Mouse (Mus musculus): Measurements from ENCODE around the gene Gm49387.

- TF ChIP-seq POLR2A (IDR thresholded peaks at IDR 0.05; ENCODE audit: insufficient read length, low read depth) (no peak), MYOG (IDR thresholded peaks at IDR 0.05; ENCODE audit: control insufficient read depth in 1 of 3, insufficient read depth in 1 of 3, insufficient read length in 2 of 3, low read depth in 2 of 3) (no peak), CEBPB (IDR thresholded peaks at IDR 0.05; ENCODE audit: insufficient read depth, poor library complexity, severe bottlenecking) (no peak), MAX (IDR thresholded peaks at IDR 0.05; ENCODE audit: low read depth) (no peak), POLR2AphosphoS2 (IDR thresholded peaks at IDR 0.05; ENCODE audit: insufficient read length, low read depth) (no peak), TCF12 (IDR thresholded peaks at IDR 0.05; ENCODE audit: insufficient read depth, poor library complexity, severe bottlenecking) (no peak), USF1 (IDR thresholded peaks at IDR 0.05; ENCODE audit: low read depth) (no peak), SRF (IDR thresholded peaks at IDR 0.05; ENCODE audit: control insufficient read depth, insufficient read length, low read depth) (no peak), E2F4 (IDR thresholded peaks at IDR 0.05; ENCODE audit: insufficient read depth) (no peak), MYOD1 (IDR thresholded peaks at IDR 0.05; ENCODE audit: control insufficient read depth in 1 of 3, insufficient read length in 2 of 3, low read depth in 2 of 3) (no peak), REST (IDR thresholded peaks at IDR 0.05; ENCODE audit: insufficient read depth, insufficient read length) (no peak), TCF3 (IDR thresholded peaks at IDR 0.05; ENCODE audit: insufficient read length, low read depth) (no peak)
Observed at GRCm38 (mm10) chr14:31521318-31521717, 119.4 kb downstream of the Gm49387 start.

Measured in myocyte (in vitro differentiated cells).